Mouse (Mus musculus): ENCODE results near the gene Zfp277.

Zfp277 gene

DNA sequence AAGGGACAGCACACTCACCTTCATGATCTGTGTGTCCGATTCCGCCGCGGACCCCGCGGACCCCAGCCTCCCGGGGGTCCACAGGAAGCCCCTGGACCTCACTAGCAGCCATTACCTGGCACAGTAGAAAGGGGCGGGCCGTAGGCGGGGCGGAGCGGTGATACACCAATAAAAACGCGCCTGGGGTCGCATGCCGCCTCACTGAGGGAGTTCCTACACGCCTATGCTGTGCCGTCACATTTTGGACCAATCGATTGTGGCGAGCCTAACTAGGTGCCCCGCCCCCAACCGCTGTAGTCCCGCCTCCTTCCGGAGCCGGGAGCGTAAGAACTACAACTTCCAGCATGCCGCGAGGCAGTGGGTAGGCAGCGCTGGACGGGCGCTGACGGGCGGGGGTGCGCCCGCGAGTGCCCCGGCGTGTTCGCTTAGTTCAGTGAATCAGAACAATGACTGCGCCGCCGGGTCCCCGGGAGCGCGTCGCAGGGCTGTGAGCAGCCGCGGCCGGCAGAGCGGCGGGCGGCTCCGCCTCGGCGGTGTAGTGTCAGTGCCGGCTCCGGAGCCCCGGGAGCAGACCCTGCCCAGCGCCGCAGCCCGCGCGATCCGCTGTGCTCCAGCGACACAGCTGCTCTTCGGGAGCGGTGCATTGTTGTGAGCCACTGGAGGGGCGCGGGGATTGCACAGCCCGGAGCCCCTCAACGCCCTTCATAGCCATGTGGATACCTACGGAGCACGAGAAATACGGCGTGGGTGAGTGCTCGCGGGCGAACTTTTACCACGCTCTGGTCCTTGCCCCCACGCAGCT lies at the start of gene Zfp277, which contains the start of gene Dock4:
Gene Zfp277, minus strand, starts transcription at position 255 of the 802 bp plus-strand sequence.
Gene Dock4, plus strand, starts transcription at position 305 of the 802 bp plus-strand sequence.
- DNase-seq (ENCODE audit: low spot score): peak; percentile 100

DNA sequence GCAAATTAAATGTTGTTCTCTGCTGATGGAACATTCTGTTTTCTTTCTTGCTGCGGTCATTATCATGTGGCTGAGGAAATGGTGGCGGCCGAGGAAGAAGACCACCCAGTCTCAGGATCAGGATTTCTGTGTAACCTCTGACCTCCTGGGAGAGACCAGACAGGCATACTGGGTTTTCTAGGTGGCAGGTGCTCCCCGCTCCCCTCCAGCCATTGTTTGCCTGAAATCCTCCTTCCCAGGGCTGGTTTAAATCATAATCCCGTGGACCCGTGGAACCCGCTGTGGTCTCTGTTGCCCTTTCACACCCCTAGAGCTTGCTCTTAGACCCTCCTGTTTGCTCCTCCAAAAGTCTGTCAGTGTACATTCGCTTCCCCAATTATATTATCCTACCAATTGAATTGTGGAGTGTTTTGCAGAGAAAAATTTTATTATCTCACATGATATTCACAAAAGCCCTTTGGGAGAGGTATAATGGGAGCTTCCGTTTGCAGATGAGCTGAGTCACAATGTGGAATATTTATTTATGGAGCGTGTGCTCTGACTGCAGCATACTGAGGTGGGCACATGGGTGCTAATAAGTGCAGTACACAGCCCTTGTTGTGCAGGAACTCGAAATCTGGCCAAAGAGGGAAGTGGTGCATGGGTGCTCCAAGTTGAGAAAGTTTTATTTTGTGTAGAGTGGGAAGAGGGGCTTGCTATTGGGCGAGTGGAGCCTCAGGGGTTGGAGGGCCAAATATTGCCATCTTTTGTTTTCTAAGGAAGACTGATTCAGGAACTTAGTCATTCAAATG lies 40.5 kb upstream of the Zfp277 start:
- peak; percentile 48 for DNase-seq (ENCODE audit: low spot score)

DNA sequence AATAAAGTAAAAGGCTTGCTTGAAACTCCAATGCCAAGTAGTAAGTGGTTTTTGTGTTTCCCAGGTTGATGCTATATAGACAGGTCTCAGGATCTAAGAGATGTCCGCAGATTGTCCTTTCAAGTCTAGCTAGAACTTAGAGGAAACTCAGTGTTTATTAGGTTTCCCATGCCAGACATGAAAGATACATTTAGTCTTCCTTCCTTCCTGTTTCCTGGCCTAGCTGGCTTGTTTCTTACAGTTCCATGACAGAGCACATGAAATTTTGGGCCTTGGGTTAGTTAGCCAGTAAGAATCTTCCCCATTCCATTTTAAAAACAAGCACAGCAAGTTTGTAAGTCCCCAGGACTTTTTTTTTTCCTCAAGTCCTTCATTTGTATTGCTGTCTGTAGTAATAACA lies 39.5 kb upstream of the Zfp277 start:
- DNase-seq (ENCODE audit: low spot score): no peak

DNA sequence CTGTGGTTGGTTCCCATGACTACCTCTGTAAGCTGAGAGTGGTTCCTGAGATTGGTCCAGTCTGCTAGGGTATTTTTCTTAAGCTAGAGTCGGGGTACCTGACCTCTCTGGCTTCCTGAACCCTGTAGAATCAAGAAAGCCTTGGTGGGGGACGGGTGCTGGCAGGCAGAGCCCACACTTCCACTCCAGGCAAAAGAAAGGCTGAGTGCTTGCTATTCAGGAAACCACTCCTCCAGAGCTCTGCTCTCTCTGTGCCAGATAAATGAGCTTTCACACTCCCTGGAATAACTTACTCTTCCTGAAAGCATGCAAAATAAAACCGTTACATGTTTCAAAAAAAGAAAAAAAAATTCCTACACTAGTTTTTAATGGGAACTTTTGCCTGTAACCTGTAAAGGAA lies 38.5 kb upstream of the Zfp277 start:
- DNase-seq (ENCODE audit: low spot score): no peak

DNA sequence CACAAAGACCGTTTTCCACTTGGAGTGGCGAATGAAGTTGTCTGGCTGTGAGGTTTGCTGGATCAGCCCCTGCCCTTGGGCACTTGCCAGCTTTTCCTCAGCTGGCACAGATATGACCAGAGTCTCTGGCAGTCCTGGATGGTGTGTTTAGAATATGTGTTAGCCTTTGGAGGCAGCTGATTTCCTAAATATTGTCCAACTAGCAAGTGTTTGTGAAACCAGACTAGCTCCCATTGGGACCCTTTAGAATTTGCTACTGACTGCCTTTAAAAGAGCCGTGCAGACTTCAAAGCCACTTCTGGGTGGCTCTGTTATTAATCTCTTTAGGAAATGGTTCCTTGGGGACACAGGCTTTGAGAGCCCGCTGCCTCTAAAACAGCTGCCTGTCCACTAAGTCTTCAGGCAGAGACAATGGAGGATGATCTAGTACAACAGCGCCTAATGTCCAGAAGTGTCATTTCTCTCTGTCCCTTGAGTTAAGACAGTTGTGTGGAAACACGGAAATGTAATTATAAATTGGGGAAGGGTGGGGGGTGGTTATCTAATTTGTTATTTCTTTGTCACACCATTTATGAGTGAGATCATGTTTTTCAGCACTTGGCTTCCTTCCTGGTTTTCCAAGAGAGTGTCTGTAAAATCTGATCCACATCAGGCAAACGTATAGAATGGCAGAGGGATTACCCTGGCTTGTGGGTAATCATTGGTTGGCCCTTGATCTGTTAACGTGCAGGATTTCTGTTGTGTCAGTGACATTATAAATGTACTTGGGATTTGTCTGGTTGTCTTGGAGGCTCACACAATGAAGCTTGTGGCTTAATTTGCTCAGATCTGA lies 32.1 kb upstream of the Zfp277 start:
- no peak for DNase-seq (ENCODE audit: low spot score)

DNA sequence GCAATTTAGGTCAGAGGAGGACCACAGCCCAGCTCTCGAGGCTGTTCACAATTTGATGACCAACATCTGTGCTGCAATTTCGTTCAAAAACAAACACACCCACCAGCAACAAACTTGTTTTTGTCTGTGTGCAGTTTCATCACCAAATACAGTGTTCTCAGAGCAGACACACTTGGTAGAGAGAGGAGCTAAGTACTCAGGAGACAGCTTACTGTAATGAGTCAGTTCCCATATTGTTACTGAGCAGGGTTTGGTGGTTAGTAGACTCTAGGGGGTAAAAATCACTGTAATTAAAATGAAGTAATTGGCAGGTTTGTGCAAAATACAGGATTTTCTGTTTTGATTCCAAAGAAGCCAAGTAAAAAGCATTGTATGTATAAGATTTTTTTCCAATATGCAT lies 28.0 kb upstream of the Zfp277 start:
- no peak for DNase-seq (ENCODE audit: low spot score)

DNA sequence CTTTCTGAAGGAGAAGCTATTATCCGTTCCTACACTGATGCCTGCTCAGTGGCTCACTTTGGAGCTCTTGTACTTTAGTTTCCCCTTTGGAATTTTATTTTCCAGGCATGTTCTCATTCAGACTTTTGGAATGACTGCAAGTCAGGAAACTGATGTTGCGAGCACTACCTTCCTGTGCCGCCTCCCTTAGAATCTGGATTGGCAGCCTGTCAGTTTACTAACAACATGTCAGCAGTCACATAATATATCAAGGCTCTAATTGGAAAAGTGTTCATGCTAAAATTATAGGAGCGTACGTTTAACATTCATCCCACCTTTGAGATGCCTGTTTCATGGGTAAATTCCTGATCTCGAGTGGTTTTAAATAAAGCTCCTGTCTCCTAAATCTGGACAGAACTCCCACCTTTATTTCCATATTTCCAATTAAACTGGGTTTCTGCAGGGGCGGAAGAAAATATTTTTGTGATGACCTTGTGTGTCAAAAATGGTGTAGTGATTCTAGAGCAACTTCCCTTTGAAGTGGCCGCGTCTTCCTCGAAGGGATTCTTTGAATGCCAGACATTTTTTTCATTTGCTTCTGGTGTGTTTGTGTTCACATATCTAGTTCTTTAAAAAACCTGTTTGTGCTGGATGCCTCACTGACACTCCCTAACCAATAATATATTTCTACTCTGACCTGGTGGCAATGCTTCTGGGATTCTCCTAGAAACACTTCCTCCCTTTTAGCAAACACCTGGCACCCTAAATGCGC lies 26.1 kb upstream of the Zfp277 start:
- no peak for DNase-seq (ENCODE audit: low spot score)

DNA sequence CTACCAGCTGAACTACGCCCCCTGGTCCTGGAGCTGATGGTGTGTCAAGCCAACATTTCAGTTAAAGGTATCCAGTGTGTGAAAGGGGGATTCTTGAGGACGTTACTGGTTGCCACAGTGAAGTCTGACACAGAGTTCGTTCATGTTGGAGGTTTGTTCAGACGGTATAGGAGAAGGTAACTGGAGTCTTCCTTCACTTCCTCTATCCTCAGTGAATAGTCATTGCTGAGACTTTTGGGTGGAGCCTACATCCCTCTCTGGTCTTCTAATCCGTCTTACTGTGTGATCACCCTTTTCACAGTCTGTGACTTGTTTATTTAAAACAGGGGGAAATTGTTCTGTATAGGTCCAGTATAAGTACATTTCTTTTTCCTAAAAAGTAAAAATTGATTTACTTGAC lies 23.3 kb upstream of the Zfp277 start:
- no peak for DNase-seq (ENCODE audit: low spot score)

DNA sequence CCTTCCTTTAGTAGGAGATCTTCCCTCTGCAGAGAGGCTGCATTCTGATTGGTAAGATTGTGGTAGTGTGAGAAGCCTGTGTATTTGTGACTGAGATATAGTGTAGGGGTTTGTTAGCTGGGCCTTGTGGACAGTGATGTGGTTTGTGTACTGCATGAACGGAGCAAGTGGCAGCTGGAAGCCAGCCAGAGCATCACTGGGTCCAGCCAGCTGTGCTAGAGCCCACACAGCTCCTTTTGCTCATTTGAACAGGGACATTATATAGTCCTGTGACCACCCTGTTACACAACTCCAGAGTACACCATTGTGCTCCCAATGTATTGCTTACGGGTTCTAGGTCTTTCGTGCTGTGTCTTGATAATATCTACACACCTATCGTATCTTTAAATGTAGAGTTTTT lies 22.5 kb upstream of the Zfp277 start:
- DNase-seq (ENCODE audit: low spot score): no peak

DNA sequence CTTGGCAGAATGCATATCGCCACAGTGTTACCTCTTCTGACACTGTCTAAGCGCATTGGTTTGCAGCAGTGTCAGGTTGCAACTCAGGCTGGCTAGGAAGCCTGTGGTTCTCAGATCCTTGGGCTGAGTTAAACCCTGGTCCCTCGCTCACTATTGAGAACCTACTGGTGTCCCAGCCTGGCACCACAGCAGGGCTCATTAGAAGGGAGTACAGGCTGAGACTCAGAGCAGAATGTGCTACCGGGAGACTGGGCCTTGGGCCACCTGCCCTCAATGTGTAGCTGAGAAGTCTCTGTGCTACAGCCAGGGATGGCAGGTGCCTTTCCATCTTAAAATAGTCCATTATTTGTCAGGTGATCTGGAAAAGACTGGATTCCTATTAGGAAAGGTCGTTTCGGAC lies 18.6 kb upstream of the Zfp277 start:
- no peak for DNase-seq (ENCODE audit: low spot score)

DNA sequence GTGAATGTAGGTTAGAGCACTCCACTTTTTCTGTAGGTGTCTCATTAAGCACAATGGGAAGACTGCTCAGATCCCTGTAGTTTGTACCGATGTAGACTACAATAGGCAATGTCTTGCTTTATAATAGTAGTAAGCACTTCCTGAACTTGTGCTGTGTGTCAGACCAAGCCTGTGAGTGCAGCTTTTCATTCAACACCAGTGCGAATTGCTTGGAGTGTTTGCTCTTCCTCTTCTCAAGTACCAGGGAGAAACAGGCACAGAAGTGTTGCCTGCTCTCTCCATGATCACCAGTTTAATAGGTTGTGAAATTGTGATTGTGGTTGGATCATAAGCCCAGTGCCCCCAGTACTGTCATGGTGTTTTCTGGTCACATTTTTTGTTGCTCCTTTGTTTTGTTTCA lies 18.1 kb upstream of the Zfp277 start:
- DNase-seq (ENCODE audit: low spot score): no peak

DNA sequence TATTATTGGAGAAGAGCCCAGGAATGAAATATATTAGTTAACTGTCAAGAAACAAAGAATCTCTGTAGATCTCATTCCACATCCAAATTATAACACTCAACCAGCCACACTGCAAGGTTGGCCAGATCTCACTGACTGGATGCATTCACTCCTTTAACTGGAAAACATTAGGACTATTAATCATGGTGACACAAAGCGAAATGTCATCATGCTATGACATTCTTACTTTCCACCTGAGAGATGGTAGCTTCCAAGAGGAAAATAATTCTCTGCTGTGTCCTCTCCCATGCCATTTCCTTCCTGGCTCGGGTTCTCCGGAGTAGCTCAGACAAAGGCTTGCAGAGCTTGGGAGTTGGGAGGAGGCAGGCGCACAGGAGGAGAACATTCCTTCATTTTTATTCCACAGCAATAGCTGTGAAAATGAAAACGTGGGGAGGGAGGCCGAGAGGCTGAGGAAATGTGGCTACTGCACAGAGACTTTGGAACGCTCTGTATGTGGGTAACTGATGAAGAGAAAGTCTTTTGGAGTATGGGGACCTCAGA lies 17.1 kb upstream of the Zfp277 start:
- DNase-seq (ENCODE audit: low spot score): no peak

DNA sequence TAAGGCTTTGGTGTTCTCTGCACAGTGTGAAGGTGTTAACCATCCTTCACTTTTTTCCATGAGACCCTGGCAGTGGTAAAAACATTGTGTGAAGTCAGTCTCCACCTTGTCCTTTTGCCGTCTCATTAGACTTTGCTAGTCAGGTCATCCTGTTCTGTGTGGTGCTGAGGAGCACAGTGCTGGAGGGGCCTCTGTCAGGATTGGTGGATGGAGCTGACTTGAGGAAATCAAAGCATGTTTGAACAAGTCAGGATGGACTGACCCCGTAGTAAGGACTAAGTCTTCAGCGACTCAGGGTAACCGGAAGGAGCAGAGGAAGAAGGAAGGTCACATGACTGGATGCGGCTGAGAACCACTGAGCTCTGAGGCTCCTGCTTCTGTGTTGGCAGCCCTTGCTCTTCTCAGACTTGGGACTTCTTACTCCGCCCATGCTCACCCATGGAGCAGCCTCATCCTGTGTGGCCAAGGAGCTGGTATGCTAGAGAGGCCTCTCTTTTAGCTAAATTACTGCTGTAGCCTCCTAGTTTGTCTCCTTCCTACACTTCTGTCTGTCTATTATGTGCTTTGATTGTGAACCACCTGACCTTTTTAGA lies 14.1 kb upstream of the Zfp277 start:
- no peak for DNase-seq (ENCODE audit: low spot score)

DNA sequence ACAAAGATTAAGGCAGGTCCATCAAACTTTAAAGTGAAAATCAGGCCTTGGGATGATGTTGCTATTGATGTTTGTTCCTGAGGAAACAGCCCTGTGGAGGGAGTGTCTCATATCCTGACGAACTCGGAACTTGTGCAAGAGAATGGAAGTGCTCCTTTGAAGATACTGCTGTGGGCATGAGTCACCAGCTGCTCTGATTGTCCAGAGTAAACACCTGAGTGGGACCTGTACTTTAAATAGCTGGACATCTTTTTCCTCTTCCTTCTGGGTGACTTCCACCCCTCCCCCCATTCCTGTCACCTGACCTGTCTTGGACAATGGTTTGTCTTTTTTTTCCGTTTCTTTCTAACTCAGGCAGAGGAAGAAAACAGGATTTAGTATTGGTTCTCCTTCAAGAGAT lies 13.3 kb upstream of the Zfp277 start:
- no peak for DNase-seq (ENCODE audit: low spot score)

DNA sequence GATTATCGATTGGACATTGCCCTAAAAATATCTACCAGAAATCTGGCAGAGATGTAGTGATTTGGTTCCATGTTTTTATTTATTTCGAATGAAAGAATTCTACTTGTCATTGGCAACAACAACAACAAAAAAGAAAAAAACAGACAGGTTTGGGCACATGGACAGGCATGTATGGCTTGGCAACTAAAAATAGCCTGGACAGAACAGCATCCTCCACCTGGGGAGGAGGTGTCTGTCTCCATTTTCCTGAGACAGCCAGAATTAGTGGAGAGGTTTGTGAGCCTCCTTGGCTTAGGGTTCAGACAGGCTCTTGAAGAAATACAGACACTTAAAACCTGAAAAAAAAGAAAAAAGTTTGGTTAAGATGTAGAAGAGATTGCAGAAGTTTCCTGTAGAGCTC lies 10.8 kb upstream of the Zfp277 start:
- DNase-seq (ENCODE audit: low spot score): no peak

DNA sequence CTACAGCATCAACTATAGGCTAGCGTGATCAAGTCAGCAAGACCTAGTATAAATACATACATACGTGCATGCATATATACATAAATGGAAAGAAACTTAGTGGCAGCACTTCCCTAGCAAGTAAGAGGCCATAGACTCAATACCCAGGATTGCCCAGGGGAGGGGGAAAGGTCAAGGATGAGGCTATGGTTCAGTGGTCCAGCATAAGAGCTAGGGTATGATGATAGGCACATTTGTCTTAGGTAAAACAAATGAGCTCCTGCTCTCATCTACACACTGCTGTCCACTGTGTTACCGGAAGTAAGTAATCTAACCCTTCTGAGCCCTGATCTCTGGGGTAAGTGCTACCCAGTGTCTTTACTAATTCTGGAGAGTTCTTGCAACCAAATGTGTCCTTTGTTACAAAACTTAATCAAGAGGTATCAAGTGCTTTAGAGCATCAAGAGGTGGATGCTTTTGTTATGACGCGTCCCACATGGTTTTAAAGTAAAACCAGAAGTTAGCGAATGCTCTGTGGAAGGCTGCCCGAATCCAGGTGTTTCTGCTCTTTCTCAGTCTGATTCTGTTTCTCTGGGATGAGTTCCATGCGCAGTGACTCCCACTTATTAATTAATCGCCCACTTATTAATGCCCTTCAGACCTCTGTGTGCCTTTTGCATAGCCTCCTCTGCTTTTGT lies 3.6 kb upstream of the Zfp277 start:
- DNase-seq (ENCODE audit: low spot score): no peak

DNA sequence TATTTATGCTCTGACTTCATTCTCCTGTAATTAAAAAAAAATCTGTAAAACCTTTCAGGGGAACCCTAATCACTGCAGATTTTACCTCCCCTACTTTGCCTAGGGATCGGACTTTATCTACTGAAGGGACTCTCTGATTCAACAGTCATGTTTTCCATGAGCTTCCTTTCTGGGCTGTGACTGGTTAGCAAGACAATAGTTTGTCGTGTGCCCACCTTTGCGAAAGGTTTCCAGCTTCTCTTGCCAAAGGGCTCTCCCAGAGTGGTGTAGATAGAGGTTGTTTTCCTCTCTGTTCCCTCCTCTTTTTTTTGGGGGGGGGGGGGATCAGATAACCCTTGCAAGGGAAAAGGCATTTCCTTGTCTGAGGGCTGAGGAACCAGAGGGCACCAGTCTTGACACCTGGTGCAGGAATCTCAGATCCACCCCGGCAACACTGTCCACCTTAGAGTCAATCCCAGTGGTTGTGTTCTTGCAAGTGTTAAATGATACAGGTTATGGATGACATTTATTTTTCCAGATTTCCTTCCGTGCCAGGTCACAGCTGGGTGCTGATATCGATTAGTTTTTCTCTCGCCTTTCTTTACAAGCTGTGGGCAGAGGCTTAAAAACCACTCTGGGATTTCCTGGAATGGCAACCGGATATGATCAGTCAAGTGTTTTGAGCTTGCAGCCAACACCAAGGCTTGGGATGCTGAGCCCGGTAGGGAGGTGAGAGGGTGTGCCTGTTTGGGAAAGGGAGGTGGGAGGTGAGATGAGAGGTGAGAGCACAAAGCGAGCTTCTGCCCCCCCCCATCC lies 2.1 kb upstream of the Zfp277 start:
- DNase-seq (ENCODE audit: low spot score): peak; percentile 32

DNA sequence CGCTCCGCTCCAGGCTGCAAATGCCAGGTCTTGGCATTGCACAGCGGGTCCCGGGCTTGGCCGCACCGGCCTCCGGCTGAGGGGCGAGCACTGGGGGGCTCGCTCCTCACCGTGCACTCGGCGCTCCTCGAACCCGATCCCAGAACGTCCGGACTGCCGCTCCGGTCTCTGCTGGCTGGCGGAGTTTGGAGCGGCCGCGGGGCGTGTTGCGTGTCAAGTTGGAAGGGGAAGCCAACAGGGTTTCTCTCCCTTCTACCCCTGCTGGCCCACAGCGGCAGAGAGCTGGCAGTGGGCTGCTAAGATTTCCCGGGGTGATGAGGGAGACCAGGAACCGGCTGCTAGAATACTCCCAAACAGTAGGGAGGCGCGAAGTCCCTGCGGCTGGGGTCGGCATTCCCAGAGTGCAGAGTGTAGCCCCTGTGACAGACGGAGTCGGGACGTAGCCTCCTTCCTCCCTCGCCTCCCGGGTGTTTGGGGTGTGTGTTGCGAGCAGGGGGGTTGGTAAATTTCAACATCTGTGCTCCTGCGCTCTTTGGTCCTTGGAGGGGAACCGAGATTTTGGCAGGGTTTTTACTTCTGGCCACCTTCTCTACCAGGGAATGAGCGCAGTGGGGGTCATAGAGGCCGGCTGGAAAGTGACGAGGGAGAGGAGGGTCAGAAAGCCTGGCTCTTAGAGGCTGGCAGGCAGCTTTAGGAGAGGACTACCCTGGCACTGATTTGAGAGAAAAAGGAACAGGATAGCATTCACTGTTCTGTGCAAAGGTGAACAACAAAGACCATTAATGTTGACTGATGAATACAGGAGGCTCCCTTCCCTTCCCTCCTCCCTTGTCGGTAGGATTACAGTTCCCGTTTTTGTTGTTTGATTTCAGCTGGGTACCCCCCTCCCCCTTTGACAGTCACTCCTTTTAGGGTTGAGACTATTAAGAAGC lies 1.0 kb upstream of the Zfp277 start:
- DNase-seq (ENCODE audit: low spot score): peak; percentile 64

DNA sequence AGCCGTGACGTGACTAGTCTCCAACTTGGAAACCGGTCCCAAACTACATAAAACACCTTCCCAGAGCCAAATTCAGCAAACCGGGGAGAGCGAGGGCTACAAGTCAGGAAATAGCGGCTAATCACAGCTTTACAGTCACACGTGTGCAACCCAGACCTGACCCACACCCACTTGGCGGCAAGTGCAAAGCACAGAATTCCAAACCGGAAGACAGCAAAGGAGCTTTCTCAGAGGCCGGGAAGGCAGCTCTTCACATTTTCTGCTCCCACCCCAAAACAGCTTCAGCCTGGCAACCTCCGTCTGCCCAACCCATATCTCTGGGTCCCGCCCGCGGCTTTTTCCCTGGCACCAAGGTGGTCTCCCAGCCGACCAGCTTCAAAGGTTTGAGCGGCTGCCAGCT lies 496 bp downstream of the Zfp277 start:
- DNase-seq (ENCODE audit: low spot score): no peak
